10 mouse cellular contexts compared by ENCODE assay signal in genomic region chr5:113732182-113732581, GRCm38 (mm10). TPM values are rescaled to one million over a fixed set of nuclear protein-coding genes. Genes with fewer than 3 reads are reported as not detected.
DNase-seq lines count a peak whose midpoint lies in the region; ATAC-seq lines count a peak whose summit lies in the region.
"Had no signal": no experiment of that assay in that cellular context is flagged by ENCODE, and none has a peak within 500 bp of the region (broad histone marks: within the 10 kb centered on the region; RNA-seq: fewer than 3 reads in every experiment).

No protein-coding gene starts in this region.

- H3K27me3 ChIP-seq in neural tube, embryonic 15.5 days (replicated peaks): no peaks in the 10 kb centered on the region
- H3K27me3 ChIP-seq: neural tube, embryonic 12.5 days had no signal

- no peaks in the 10 kb centered on the region for H3K9me3 ChIP-seq in neural tube, embryonic 15.5 days (replicated peaks)
- H3K9me3 ChIP-seq: neural tube, embryonic 12.5 days had no signal

- H3K9ac ChIP-seq in neural tube, embryonic 15.5 days (replicated peaks): no peak overlapping the region
- H3K9ac ChIP-seq: neural tube, embryonic 12.5 days had no signal

- H3K36me3 ChIP-seq in neural tube, embryonic 15.5 days: no peaks in the 10 kb centered on the region
- H3K36me3 ChIP-seq: neural tube, embryonic 12.5 days had no signal

- H3K4me3 ChIP-seq in neural tube, embryonic 15.5 days (replicated peaks): no peak overlapping the region
- H3K4me3 ChIP-seq: neural tube, embryonic 12.5 days had no signal

- WGBS in neural tube, embryonic 15.5 days: 32% methylated on average over 6 of the region's 6 CpGs

- H3K27ac ChIP-seq in neural tube, embryonic 15.5 days (replicated peaks): no peak overlapping the region
- H3K27ac ChIP-seq: neural tube, embryonic 12.5 days had no signal

- H3K4me2 ChIP-seq in neural tube, embryonic 15.5 days: no peak overlapping the region
- H3K4me2 ChIP-seq: neural tube, embryonic 12.5 days had no signal

- no peak for ATAC-seq in neural tube, embryonic 15.5 days (ENCODE audit: low FRiP score)
- ATAC-seq in megakaryocyte, adult 5-6 weeks (ENCODE audit: poor library complexity, severe bottlenecking): no peak

- peak; percentile 69 for DNase-seq in gastrocnemius, postnatal 10 days
- DNase-seq in gastrocnemius, adult 8-10 months (ENCODE audit: low spot score in 2 of 2): no peak
- DNase-seq in neural tube, embryonic 10.5 days (ENCODE audit: extremely low spot score, low spot score): peak; percentile 59
- DNase-seq in adrenal gland, postnatal 25 days: peak; percentile 66
- DNase-seq in kidney, postnatal 14 days: peak; percentile 46
- DNase-seq in retina, embryonic 14.5 days (ENCODE audit: low spot score): peak; percentile 72

- peaks cover 30% of the 10 kb centered on the region for H3K4me1 ChIP-seq in neural tube, embryonic 15.5 days

RNA-seq across cellular contexts. Expression of gene Ficd, which starts 3.4 kb away (rescaled TPM):
- 1 to 10 TPM; 4.8 to 4.9 TPM for total RNA-seq in gastrocnemius, postnatal 10 days (2021)
- 1 to 10 TPM; 9.6 to 9.8 (median 9.7) TPM for total RNA-seq in gastrocnemius, adult 8-10 months (2022)
- 9.6 and 11.1 TPM in 2 replicates for polyA plus RNA-seq in neural tube, embryonic 15.5 days (2015; fragmentation: Nextera tagmentation; extraction: Ambion mirVana)
- 10.9 and 16.0 TPM in 2 replicates for total RNA-seq in adrenal gland, postnatal 25 days (2021)
- total RNA-seq in megakaryocyte, adult 5-6 weeks (2015): 3.9 and 4.2 TPM in 2 replicates
- 2.5 and 2.8 TPM in 2 replicates for total RNA-seq in megakaryocyte, adult 5-6 weeks (2017)

RNA-seq across cellular contexts. Expression of gene 1700069L16Rik, which starts 7.6 kb away (rescaled TPM):
- not detected for total RNA-seq in gastrocnemius, postnatal 10 days (2021)
- total RNA-seq in gastrocnemius, adult 8-10 months (2022): not detected
- not detected in 2 replicates for polyA plus RNA-seq in neural tube, embryonic 15.5 days (2015; fragmentation: Nextera tagmentation; extraction: Ambion mirVana)
- not detected in 2 replicates for total RNA-seq in adrenal gland, postnatal 25 days (2021)
- not detected in 2 replicates for total RNA-seq in megakaryocyte, adult 5-6 weeks (2015)
- not detected in 2 replicates for total RNA-seq in megakaryocyte, adult 5-6 weeks (2017)
- polyA plus RNA-seq: large intestine, adult 2 months; neural tube, embryonic 12.5 days had no signal

RNA-seq across cellular contexts. Expression of gene Sart3, which starts 40.1 kb away (rescaled TPM):
- 10 to 100 TPM in 1 of 2 experiments, 1 to 10 TPM in 1; 9.5 to 10.2 TPM for total RNA-seq in gastrocnemius, postnatal 10 days (2021)
- 1 to 10 TPM; 6.3 to 6.9 (median 6.7) TPM for total RNA-seq in gastrocnemius, adult 8-10 months (2022)
- polyA plus RNA-seq in neural tube, embryonic 15.5 days (2015; fragmentation: Nextera tagmentation; extraction: Ambion mirVana): 40.7 and 42.3 TPM in 2 replicates
- 45.0 and 50.7 TPM in 2 replicates for total RNA-seq in adrenal gland, postnatal 25 days (2021)
- 9.9 and 11.9 TPM in 2 replicates for total RNA-seq in megakaryocyte, adult 5-6 weeks (2015)
- 26.1 and 28.3 TPM in 2 replicates for total RNA-seq in megakaryocyte, adult 5-6 weeks (2017)

RNA-seq across cellular contexts. Expression of gene Iscu, which starts 40.4 kb away (rescaled TPM):
- total RNA-seq in gastrocnemius, postnatal 10 days (2021): 10 to 100 TPM; 76.8 to 89.1 TPM
- 100 to 1,000 TPM; 156 to 185 (median 175) TPM for total RNA-seq in gastrocnemius, adult 8-10 months (2022)
- 88.6 and 90.9 TPM in 2 replicates for polyA plus RNA-seq in neural tube, embryonic 15.5 days (2015; fragmentation: Nextera tagmentation; extraction: Ambion mirVana)
- 708 and 898 TPM in 2 replicates for total RNA-seq in adrenal gland, postnatal 25 days (2021)
- 107 and 114 TPM in 2 replicates for total RNA-seq in megakaryocyte, adult 5-6 weeks (2015)
- 80.8 and 95.5 TPM in 2 replicates for total RNA-seq in megakaryocyte, adult 5-6 weeks (2017)

Comparison
In these comparisons a context has a peak if more than half of its experiments do, and no peak if none do; other contexts are left out.
1. DNase-seq: peak in gastrocnemius, postnatal 10 days (single experiment), neural tube, embryonic 10.5 days (single experiment), adrenal gland, postnatal 25 days (single experiment), kidney, postnatal 14 days (single experiment) and retina, embryonic 14.5 days (single experiment); none in gastrocnemius, adult 8-10 months (0 of 2).